Mouse (Mus musculus): ENCODE results near the gene Lemd1. TPM values are rescaled to one million over a fixed set of nuclear protein-coding genes. Genes with fewer than 3 reads are reported as not detected.

Gene Lemd1
- polyA plus RNA-seq, 2 experiments, result not detected

- DNase-seq (ENCODE audit: low read depth in 3 of 3, low spot score in 3 of 3) (no peak), ATAC-seq (ENCODE audit: insufficient read depth) (no peak)
- TF ChIP-seq EP300 (IDR thresholded peaks at IDR 0.05; ENCODE audit: low read depth) (no peak), CTCF (IDR thresholded peaks at IDR 0.05; ENCODE audit: low read depth) (no peak)
- H3K27me3 ChIP-seq (ENCODE audit: control insufficient read depth, insufficient read depth, low read length), result no peaks in the 10 kb centered on the region
- H3K9me3 ChIP-seq (ENCODE audit: control insufficient read depth, low read length), result no peaks in the 10 kb centered on the region
- no peak overlapping the region for H3K27ac ChIP-seq
- H3K4me3 ChIP-seq (ENCODE audit: insufficient read depth in 1 of 2, low read depth in 2 of 2, low read length in 2 of 2), result no peak overlapping the region
- 52% methylated on average over 2 of the region's 2 CpGs for WGBS (ENCODE audit: insufficient replicate concordance)
- no peaks in the 10 kb centered on the region for H3K36me3 ChIP-seq (replicated peaks; ENCODE audit: control insufficient read depth, insufficient read depth, low read depth)
- H3K4me1 ChIP-seq (replicated peaks; ENCODE audit: control insufficient read depth in 2 of 2, insufficient read depth in 2 of 2, low read length in 1 of 2), result peaks cover 0 to 2% of the 10 kb centered on the region in 2 experiments; a peak in 1 of 4 replicates
- no peak overlapping the region for H3K9ac ChIP-seq (replicated peaks)
- H3K4me2 ChIP-seq (ENCODE audit: low read depth), result no peak overlapping the region
These were observed 39.3 kb upstream of the Lemd1 start for GRCm38 (mm10) chr1:132151908-132152307.

GRCm38 (mm10) chr1:132153086-132153690 is 38.0 kb upstream of the Lemd1 start:
- TF ChIP-seq CTCF (IDR thresholded peaks at IDR 0.05; ENCODE audit: low read depth) (no peak), EP300 (IDR thresholded peaks at IDR 0.05; ENCODE audit: low read depth) (no peak)
- no peak overlapping the region for H3K27ac ChIP-seq
- WGBS (ENCODE audit: insufficient replicate concordance), result 60% methylated on average over 15 of the region's 15 CpGs
- no peak overlapping the region for H3K4me3 ChIP-seq (ENCODE audit: insufficient read depth in 1 of 2, low read depth in 2 of 2, low read length in 2 of 2)
- no peaks in the 10 kb centered on the region for H3K9me3 ChIP-seq (ENCODE audit: control insufficient read depth, low read length)
- no peaks in the 10 kb centered on the region for H3K36me3 ChIP-seq (replicated peaks; ENCODE audit: control insufficient read depth, insufficient read depth, low read depth)
- ATAC-seq (ENCODE audit: insufficient read depth), result no peak
- H3K9ac ChIP-seq (replicated peaks), result no peak overlapping the region
- no peaks in the 10 kb centered on the region for H3K27me3 ChIP-seq (ENCODE audit: control insufficient read depth, insufficient read depth, low read length)
- DNase-seq (ENCODE audit: low read depth in 3 of 3, low spot score in 3 of 3), result no peak
- H3K4me1 ChIP-seq (replicated peaks; ENCODE audit: control insufficient read depth in 2 of 2, insufficient read depth in 2 of 2, low read length in 1 of 2), result peaks cover 0 to 2% of the 10 kb centered on the region in 2 experiments; a peak in 1 of 4 replicates
- H3K4me2 ChIP-seq (ENCODE audit: low read depth), result no peak overlapping the region

GRCm38 (mm10) chr1:132153691-132154090 is 37.5 kb upstream of the Lemd1 start:
- ATAC-seq (ENCODE audit: insufficient read depth), result no peak
- 38% methylated on average over 8 of the region's 8 CpGs for WGBS (ENCODE audit: insufficient replicate concordance)
- Histone ChIP-seq H3K36me3 (replicated peaks; ENCODE audit: control insufficient read depth, insufficient read depth, low read depth) (no peaks in the 10 kb centered on the region), H3K4me2 (ENCODE audit: low read depth) (no peak overlapping the region), H3K4me1 (replicated peaks; ENCODE audit: control insufficient read depth in 2 of 2, insufficient read depth in 2 of 2, low read length in 1 of 2) (peaks cover 0 to 2% of the 10 kb centered on the region in 2 experiments; a peak in 1 of 4 replicates), H3K9me3 (ENCODE audit: control insufficient read depth, low read length) (no peaks in the 10 kb centered on the region), H3K4me3 (ENCODE audit: insufficient read depth in 1 of 2, low read depth in 2 of 2, low read length in 2 of 2) (no peak overlapping the region), H3K27ac (no peak overlapping the region), H3K27me3 (ENCODE audit: control insufficient read depth, insufficient read depth, low read length) (no peaks in the 10 kb centered on the region), H3K9ac (replicated peaks) (no peak overlapping the region)
- no peak for DNase-seq (ENCODE audit: low read depth in 3 of 3, low spot score in 3 of 3)
- TF ChIP-seq EP300 (IDR thresholded peaks at IDR 0.05; ENCODE audit: low read depth), result no peak
- TF ChIP-seq CTCF (IDR thresholded peaks at IDR 0.05; ENCODE audit: low read depth), result no peak

- H3K4me3 ChIP-seq (ENCODE audit: insufficient read depth in 1 of 2, low read depth in 2 of 2, low read length in 2 of 2), result no peak overlapping the region
- H3K27me3 ChIP-seq (ENCODE audit: control insufficient read depth, insufficient read depth, low read length), result no peaks in the 10 kb centered on the region; the same call in 1 of the 2 replicates
- ATAC-seq (ENCODE audit: insufficient read depth), result no peak
- no peak overlapping the region; the same call in 1 of the 2 replicates for H3K4me2 ChIP-seq (ENCODE audit: low read depth)
- no peak overlapping the region for H3K9ac ChIP-seq (replicated peaks)
- peak; percentile 53 to 74 (median 64) for DNase-seq (ENCODE audit: low read depth in 3 of 3, low spot score in 3 of 3)
- TF ChIP-seq EP300 (IDR thresholded peaks at IDR 0.05; ENCODE audit: low read depth), result no peak
- TF ChIP-seq CTCF (IDR thresholded peaks at IDR 0.05; ENCODE audit: low read depth), result peak; percentile 95
- H3K27ac ChIP-seq, result no peak overlapping the region
- WGBS (ENCODE audit: insufficient replicate concordance), result 7% methylated on average over 6 of the region's 6 CpGs
- H3K4me1 ChIP-seq (replicated peaks; ENCODE audit: control insufficient read depth in 2 of 2, insufficient read depth in 2 of 2, low read length in 1 of 2), result no peaks in the 10 kb centered on the region; a peak in 1 of 4 replicates
- no peaks in the 10 kb centered on the region for H3K9me3 ChIP-seq (ENCODE audit: control insufficient read depth, low read length)
- no peaks in the 10 kb centered on the region for H3K36me3 ChIP-seq (replicated peaks; ENCODE audit: control insufficient read depth, insufficient read depth, low read depth)
These were observed 35.5 kb upstream of the Lemd1 start for GRCm38 (mm10) chr1:132155737-132156136.

GRCm38 (mm10) chr1:132157016-132157781 is 34.0 kb upstream of the Lemd1 start:
- Histone ChIP-seq H3K4me1 (replicated peaks; ENCODE audit: control insufficient read depth in 2 of 2, insufficient read depth in 2 of 2, low read length in 1 of 2) (no peaks in the 10 kb centered on the region), H3K27me3 (ENCODE audit: control insufficient read depth, insufficient read depth, low read length) (no peaks in the 10 kb centered on the region; the same call in 1 of the 2 replicates), H3K27ac (no peak overlapping the region), H3K9me3 (ENCODE audit: control insufficient read depth, low read length) (no peaks in the 10 kb centered on the region), H3K4me3 (ENCODE audit: insufficient read depth in 1 of 2, low read depth in 2 of 2, low read length in 2 of 2) (no peak overlapping the region), H3K4me2 (ENCODE audit: low read depth) (no peak overlapping the region), H3K36me3 (replicated peaks; ENCODE audit: control insufficient read depth, insufficient read depth, low read depth) (no peaks in the 10 kb centered on the region), H3K9ac (replicated peaks) (no peak overlapping the region)
- ATAC-seq (ENCODE audit: insufficient read depth) (0 out of 2 replicates have a peak, but pooled peaks have one; percentile 13), DNase-seq (ENCODE audit: low read depth in 3 of 3, low spot score in 3 of 3) (peak in 2 of 3 experiments; percentile 32 to 35)
- peak; percentile 98 for TF ChIP-seq CTCF (IDR thresholded peaks at IDR 0.05; ENCODE audit: low read depth)
- TF ChIP-seq EP300 (IDR thresholded peaks at IDR 0.05; ENCODE audit: low read depth), result no peak
- WGBS (ENCODE audit: insufficient replicate concordance), result 21% methylated on average over 14 of the region's 14 CpGs

Data from liver, embryonic 14.5 days (tissue).